Comparison of ENCODE assay signal across 24 mouse cellular contexts in genomic region chr11:94876707-94877106, GRCm38 (mm10). TPM values are rescaled to one million over a fixed set of nuclear protein-coding genes. Genes with fewer than 3 reads are reported as not detected.
A peak's percentile ranks its signal among the peaks of the same experiment; 100 is the strongest.
DNase-seq lines count a peak whose midpoint lies in the region; ATAC-seq and TF ChIP-seq lines count a peak whose summit lies in the region.
"Had no signal": no experiment of that assay in that cellular context is flagged by ENCODE, and none has a peak within 500 bp of the region (broad histone marks: within the 10 kb centered on the region; RNA-seq: fewer than 3 reads in every experiment).

No protein-coding gene starts in this region.

- H3K27me3 ChIP-seq in heart, embryonic 10.5 days (ENCODE audit: insufficient read depth, poor library complexity, severe bottlenecking) = peaks cover 48% of the 10 kb centered on the region
- peaks cover 12% of the 10 kb centered on the region; the same call in 1 of the 2 replicates for H3K27me3 ChIP-seq in limb, embryonic 12.5 days
- peaks cover 11% of the 10 kb centered on the region; the same call in 1 of the 2 replicates for H3K27me3 ChIP-seq in forebrain, postnatal 0 days (ENCODE audit: insufficient read depth, low read length)

- no peak for ATAC-seq in limb, embryonic 12.5 days (ENCODE audit: insufficient number of reproducible peaks, insufficient read depth, low FRiP score, low TSS enrichment, low read depth)
- no peak for ATAC-seq in forebrain, postnatal 0 days
- ATAC-seq: activated CD4-positive, CD25-positive, alpha-beta regulatory T cell, adult 4 months; CD4-positive, CD25-positive, alpha-beta regulatory T cell, adult 4 months; forebrain, embryonic 14.5 days; hindbrain, postnatal 0 days; midbrain, embryonic 15.5 days had no signal

- H3K4me2 ChIP-seq in limb, embryonic 12.5 days = no peak overlapping the region
- H3K4me2 ChIP-seq in forebrain, postnatal 0 days (ENCODE audit: low read depth) = no peak overlapping the region
- H3K4me2 ChIP-seq: midbrain, embryonic 15.5 days; neural tube, embryonic 15.5 days had no signal

- no peaks in the 10 kb centered on the region for H3K9me3 ChIP-seq in heart, embryonic 10.5 days
- H3K9me3 ChIP-seq in limb, embryonic 12.5 days = no peaks in the 10 kb centered on the region
- H3K9me3 ChIP-seq in forebrain, postnatal 0 days (ENCODE audit: low read length) = no peaks in the 10 kb centered on the region
- H3K9me3 ChIP-seq: hindbrain, embryonic 10.5 days; midbrain, embryonic 15.5 days; neural tube, embryonic 15.5 days had no signal

- peak overlapping the region; percentile 18; the same call in 1 of the 2 replicates for H3K27ac ChIP-seq in heart, embryonic 10.5 days
- H3K27ac ChIP-seq in limb, embryonic 12.5 days = peak overlapping the region; percentile 65; the same call in 1 of the 2 replicates
- H3K27ac ChIP-seq in forebrain, postnatal 0 days (ENCODE audit: low read depth, low read length) = no peak overlapping the region
- H3K27ac ChIP-seq: hindbrain, embryonic 10.5 days; hindbrain, postnatal 0 days; left cerebral cortex, adult 2 months; midbrain, embryonic 15.5 days; neural tube, embryonic 15.5 days had no signal

- no peak for DNase-seq in heart, embryonic 10.5 days (ENCODE audit: low spot score)
- no peak for DNase-seq in heart, postnatal 10 days
- DNase-seq in retina, postnatal 1 day = peak; percentile 31
- DNase-seq in retina, embryonic 14.5 days (ENCODE audit: low spot score) = no peak
- no peak for DNase-seq in urinary bladder, adult 2 months (ENCODE audit: low spot score)
- no peak for DNase-seq in forebrain, postnatal 0 days
- DNase-seq in spleen, adult 12 weeks (ENCODE audit: low spot score) = no peak
- DNase-seq: adrenal gland, postnatal 14 days; cerebellum, adult 11 months; cerebellum, postnatal 10 days; gastrocnemius, postnatal 36 days; kidney, adult 8-10 months; liver; lung, postnatal 10 days; thymus, postnatal 14 days had no signal

- H3K36me3 ChIP-seq in heart, embryonic 10.5 days = no peaks in the 10 kb centered on the region
- H3K36me3 ChIP-seq in limb, embryonic 12.5 days = no peaks in the 10 kb centered on the region
- H3K36me3 ChIP-seq in forebrain, postnatal 0 days (ENCODE audit: insufficient read depth) = no peaks in the 10 kb centered on the region
- H3K36me3 ChIP-seq: hindbrain, embryonic 10.5 days; midbrain, embryonic 15.5 days; neural tube, embryonic 15.5 days had no signal

- WGBS in heart, embryonic 10.5 days = 47% methylated on average over 1 of the region's 1 CpGs
- WGBS in limb, embryonic 12.5 days = 0% methylated on average over 1 of the region's 1 CpGs
- WGBS in forebrain, postnatal 0 days = 78% methylated on average over 1 of the region's 1 CpGs

- no peak overlapping the region for H3K4me3 ChIP-seq in heart, embryonic 10.5 days
- H3K4me3 ChIP-seq in limb, embryonic 12.5 days (replicated peaks) = no peak overlapping the region
- H3K4me3 ChIP-seq in forebrain, postnatal 0 days (ENCODE audit: low read depth, low read length) = no peak overlapping the region
- H3K4me3 ChIP-seq: hindbrain, embryonic 10.5 days; left cerebral cortex, adult 2 months; midbrain, embryonic 15.5 days; neural tube, embryonic 15.5 days had no signal

- H3K4me1 ChIP-seq in heart, embryonic 10.5 days = peaks cover 60% of the 10 kb centered on the region
- peaks cover 67% of the 10 kb centered on the region for H3K4me1 ChIP-seq in limb, embryonic 12.5 days (replicated peaks)
- 0 out of 2 replicates have a peak, but pooled peaks cover 4% of the 10 kb centered on the region for H3K4me1 ChIP-seq in forebrain, postnatal 0 days (ENCODE audit: insufficient read depth)

- no peak overlapping the region for H3K9ac ChIP-seq in limb, embryonic 12.5 days (replicated peaks)
- no peak overlapping the region for H3K9ac ChIP-seq in forebrain, postnatal 0 days
- H3K9ac ChIP-seq: midbrain, embryonic 15.5 days; neural tube, embryonic 15.5 days had no signal

- TF ChIP-seq CTCF in forebrain, postnatal 0 days (IDR thresholded peaks at IDR 0.05; ENCODE audit: low read depth) = no peak

- intact Hi-C loops in heart, postnatal 10 days (cut with DNase I) = no loop called here

RNA-seq across cellular contexts. Expression of gene Col1a1, which starts 59.3 kb away (rescaled TPM):
- polyA plus RNA-seq in heart, embryonic 10.5 days (2016; fragmentation: Nextera tagmentation; extraction: Ambion mirVana) = 146 and 311 TPM in 2 replicates
- 100 to 1,000 TPM; 869 to 988 TPM for total RNA-seq in heart, postnatal 10 days (2021)
- polyA plus RNA-seq in limb, embryonic 12.5 days (2016; fragmentation: Nextera tagmentation; extraction: Ambion mirVana) = 290 and 351 TPM in 2 replicates
- 953 and 1,532 TPM in 2 replicates for polyA plus RNA-seq in urinary bladder, adult 2 months (2012; rRNA removed)
- total RNA-seq in forebrain, postnatal 0 days (2014; rRNA removed) = 26.5 and 177 TPM in 2 replicates
- 33.2 and 43.3 TPM in 2 replicates for polyA plus RNA-seq in forebrain, postnatal 0 days (2015; fragmentation: Nextera tagmentation; extraction: Ambion mirVana)
